ENCODE assay signal across 18 mouse cellular contexts in the genomic region with DNA sequence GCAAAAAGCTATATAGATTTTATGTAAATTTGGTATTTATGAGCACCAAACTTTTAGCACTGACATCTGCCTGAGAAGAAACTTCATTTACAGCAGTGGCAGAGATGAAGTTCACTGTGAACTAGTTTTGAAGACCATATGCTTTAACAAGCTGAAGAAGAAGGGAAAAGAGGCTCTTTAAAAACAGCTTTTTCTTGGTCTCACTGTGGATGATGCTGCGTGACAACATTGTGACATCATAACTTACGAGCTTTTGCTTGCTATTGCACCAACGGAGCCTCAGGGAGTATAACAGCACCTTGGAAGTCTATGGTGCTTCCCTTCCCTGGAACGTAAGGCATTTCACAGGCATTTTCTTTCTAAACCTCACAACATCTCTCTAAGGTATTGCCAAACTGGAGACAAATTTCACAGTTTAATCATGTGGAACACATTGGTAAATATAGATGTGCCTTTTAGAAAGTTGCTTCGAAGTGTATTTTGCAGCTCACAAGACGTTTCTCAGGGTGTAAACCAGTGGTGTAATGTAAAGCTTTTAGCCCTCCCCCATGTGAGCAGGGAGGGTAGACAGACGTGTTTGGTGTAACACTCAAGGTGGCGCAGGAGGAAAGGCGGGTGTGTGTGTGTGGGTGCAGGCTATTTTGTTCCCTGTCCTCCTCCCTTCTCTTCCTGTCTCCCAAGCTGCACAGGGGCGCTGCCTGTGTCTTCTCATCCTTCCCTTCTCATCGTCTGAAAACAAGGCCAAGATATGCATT. TPM values are rescaled to one million over a fixed set of nuclear protein-coding genes. Genes with fewer than 3 reads are reported as not detected.
DNase-seq lines count a peak whose midpoint lies in the region; ATAC-seq and TF ChIP-seq lines count a peak whose summit lies in the region.
"Had no signal": no experiment of that assay in that cellular context is flagged by ENCODE, and none has a peak within 500 bp of the region (broad histone marks: within the 10 kb centered on the region; RNA-seq: fewer than 3 reads in every experiment).

No protein-coding gene starts in this region.

- peak; percentile 35 for DNase-seq in midbrain, embryonic 11.5 days (ENCODE audit: low spot score, missing footprints)
- no peak for DNase-seq in midbrain, postnatal 0 days (ENCODE audit: low spot score)
- DNase-seq in frontal cortex, postnatal 36 days (ENCODE audit: low spot score in 2 of 2) = peak; percentile 66 to 81
- no peak for DNase-seq in adrenal gland, postnatal 14 days
- DNase-seq in testis, postnatal 10 days (ENCODE audit: low spot score) = no peak
- DNase-seq: cerebellum, adult 9-10 months; embryo, embryonic 11 days; gastrocnemius, postnatal 10 days; heart, adult 18-20 months; kidney, adult 8-10 months; thymus, adult 2 months had no signal

- H3K9me3 ChIP-seq in midbrain, embryonic 11.5 days (ENCODE audit: control insufficient read depth, low read length) = no peaks in the 10 kb centered on the region
- H3K9me3 ChIP-seq in midbrain, postnatal 0 days (ENCODE audit: low read length) = no peaks in the 10 kb centered on the region
- H3K9me3 ChIP-seq in liver, embryonic 12.5 days (replicated peaks) = no peaks in the 10 kb centered on the region
- H3K9me3 ChIP-seq: embryonic facial prominence, embryonic 15.5 days; hindbrain, embryonic 10.5 days; limb, embryonic 12.5 days; midbrain, embryonic 13.5 days had no signal

- no peak overlapping the region for H3K4me3 ChIP-seq in midbrain, embryonic 11.5 days (ENCODE audit: low read depth, low read length)
- H3K4me3 ChIP-seq in midbrain, postnatal 0 days (ENCODE audit: low read depth, low read length) = no peak overlapping the region
- H3K4me3 ChIP-seq in myocyte = no peak overlapping the region
- H3K4me3 ChIP-seq in liver, embryonic 12.5 days = no peak overlapping the region
- H3K4me3 ChIP-seq: embryonic facial prominence, embryonic 15.5 days; hindbrain, embryonic 10.5 days; limb, embryonic 12.5 days; midbrain, embryonic 13.5 days had no signal

- H3K27ac ChIP-seq in midbrain, embryonic 11.5 days (ENCODE audit: low read depth, low read length) = no peak overlapping the region
- no peak overlapping the region for H3K27ac ChIP-seq in midbrain, postnatal 0 days (ENCODE audit: low read depth, low read length)
- H3K27ac ChIP-seq in liver, embryonic 12.5 days = no peak overlapping the region
- H3K27ac ChIP-seq: embryonic facial prominence, embryonic 15.5 days; hindbrain, embryonic 10.5 days; limb, embryonic 12.5 days; liver, embryonic 14.5 days; midbrain, embryonic 13.5 days had no signal

- H3K27me3 ChIP-seq in midbrain, embryonic 11.5 days (ENCODE audit: control insufficient read depth, insufficient read depth, low read length) = no peaks in the 10 kb centered on the region
- H3K27me3 ChIP-seq in midbrain, postnatal 0 days (ENCODE audit: insufficient read depth, low read length) = no peaks in the 10 kb centered on the region
- H3K27me3 ChIP-seq in myocyte (ENCODE audit: control insufficient read depth, insufficient read depth, insufficient read length) = no peaks in the 10 kb centered on the region
- H3K27me3 ChIP-seq in liver, embryonic 12.5 days (replicated peaks) = no peaks in the 10 kb centered on the region
- H3K27me3 ChIP-seq: embryonic facial prominence, embryonic 15.5 days; limb, embryonic 12.5 days had no signal

- H3K36me3 ChIP-seq in midbrain, embryonic 11.5 days (ENCODE audit: control insufficient read depth, insufficient read depth, low read length) = no peaks in the 10 kb centered on the region
- no peaks in the 10 kb centered on the region for H3K36me3 ChIP-seq in midbrain, postnatal 0 days (ENCODE audit: insufficient read depth, low read length)
- H3K36me3 ChIP-seq in myocyte (ENCODE audit: control insufficient read depth, insufficient read depth) = no peaks in the 10 kb centered on the region
- H3K36me3 ChIP-seq in liver, embryonic 12.5 days = no peaks in the 10 kb centered on the region
- H3K36me3 ChIP-seq: embryonic facial prominence, embryonic 15.5 days; hindbrain, embryonic 10.5 days; limb, embryonic 12.5 days; midbrain, embryonic 13.5 days had no signal

- H3K79me2 ChIP-seq in myocyte (ENCODE audit: control insufficient read depth, insufficient read depth) = no peaks in the 10 kb centered on the region

- no peak overlapping the region for H3K9ac ChIP-seq in midbrain, embryonic 11.5 days (ENCODE audit: low read length)
- no peak overlapping the region for H3K9ac ChIP-seq in midbrain, postnatal 0 days (replicated peaks; ENCODE audit: low read length, poor library complexity, severe bottlenecking)
- H3K9ac ChIP-seq in liver, embryonic 12.5 days = no peak overlapping the region
- H3K9ac ChIP-seq: embryonic facial prominence, embryonic 15.5 days; limb, embryonic 12.5 days; liver, embryonic 14.5 days; midbrain, embryonic 13.5 days had no signal

- no peak overlapping the region for H3ac ChIP-seq in myocyte (ENCODE audit: control insufficient read depth, insufficient read length)

- no peak for TF ChIP-seq CTCF in midbrain, postnatal 0 days (IDR thresholded peaks at IDR 0.05)

- no peak overlapping the region for H3K4me2 ChIP-seq in midbrain, embryonic 11.5 days
- no peak overlapping the region for H3K4me2 ChIP-seq in midbrain, postnatal 0 days (ENCODE audit: low read depth, low read length, poor library complexity, severe bottlenecking)
- H3K4me2 ChIP-seq in myocyte (ENCODE audit: low read depth) = peak overlapping the region; percentile 5
- no peak overlapping the region for H3K4me2 ChIP-seq in liver, embryonic 12.5 days
- H3K4me2 ChIP-seq: embryonic facial prominence, embryonic 15.5 days; limb, embryonic 12.5 days; midbrain, embryonic 13.5 days had no signal

- WGBS in midbrain, embryonic 11.5 days = 79% methylated on average over 11 of the region's 11 CpGs
- 75% methylated on average over 11 of the region's 11 CpGs for WGBS in midbrain, postnatal 0 days
- WGBS in liver, embryonic 12.5 days (ENCODE audit: insufficient replicate concordance) = 52% methylated on average over 11 of the region's 11 CpGs

- ATAC-seq in midbrain, embryonic 11.5 days (ENCODE audit: low FRiP score) = no peak
- no peak for ATAC-seq in midbrain, postnatal 0 days (ENCODE audit: low FRiP score)
- no peak for ATAC-seq in liver, embryonic 12.5 days
- ATAC-seq: midbrain, embryonic 13.5 days had no signal

- H3K4me1 ChIP-seq in midbrain, embryonic 11.5 days (ENCODE audit: control insufficient read depth, insufficient read depth, low read length) = no peaks in the 10 kb centered on the region
- no peaks in the 10 kb centered on the region for H3K4me1 ChIP-seq in midbrain, postnatal 0 days (ENCODE audit: insufficient read depth, low read length)
- H3K4me1 ChIP-seq in liver, embryonic 12.5 days = no peaks in the 10 kb centered on the region
- H3K4me1 ChIP-seq: embryonic facial prominence, embryonic 15.5 days; hindbrain, embryonic 10.5 days; limb, embryonic 12.5 days had no signal

- TF ChIP-seq POLR2A in myocyte (IDR thresholded peaks at IDR 0.05; ENCODE audit: insufficient read length, low read depth) = no peak

TF ChIP-seq in myocyte, 11 proteins besides CTCF, POLR2A, EP300 and RAD21:
- no peak for TF ChIP-seq MAX (IDR thresholded peaks at IDR 0.05; ENCODE audit: low read depth)
- no peak for TF ChIP-seq USF1 (IDR thresholded peaks at IDR 0.05; ENCODE audit: low read depth)
- TF ChIP-seq E2F4 (IDR thresholded peaks at IDR 0.05; ENCODE audit: insufficient read depth) = no peak
- no peak for TF ChIP-seq REST (IDR thresholded peaks at IDR 0.05; ENCODE audit: insufficient read depth, insufficient read length)
- no peak for TF ChIP-seq SRF (IDR thresholded peaks at IDR 0.05; ENCODE audit: control insufficient read depth, insufficient read length, low read depth)
- TF ChIP-seq MYOD1 (IDR thresholded peaks at IDR 0.05; ENCODE audit: control insufficient read depth in 1 of 3, insufficient read length in 2 of 3, low read depth in 2 of 3) = no peak
- TF ChIP-seq TCF3 (IDR thresholded peaks at IDR 0.05; ENCODE audit: insufficient read length, low read depth) = no peak
- TF ChIP-seq POLR2AphosphoS2 (IDR thresholded peaks at IDR 0.05; ENCODE audit: insufficient read length, low read depth) = no peak

RNA-seq across cellular contexts. Expression of gene Cetn3, which starts 41.9 kb away (rescaled TPM):
- 279 and 302 TPM in 2 replicates for polyA plus RNA-seq in midbrain, embryonic 11.5 days (2014; fragmentation: Nextera tagmentation; extraction: Ambion mirVana)
- total RNA-seq in midbrain, postnatal 0 days (2014; rRNA removed) = 58.3 and 92.6 TPM in 2 replicates
- 322 and 326 TPM in 2 replicates for polyA plus RNA-seq in midbrain, postnatal 0 days (2015; fragmentation: Nextera tagmentation; extraction: Ambion mirVana)
- 37.2 TPM for polyA plus RNA-seq in myocyte (2012; fragmentation: generic; extraction: Trizol)
- polyA plus RNA-seq in liver, embryonic 12.5 days (2016; fragmentation: Nextera tagmentation; extraction: Ambion mirVana) = 156 and 159 TPM in 2 replicates
- total RNA-seq in adrenal gland, postnatal 14 days (2021) = 119 and 128 TPM in 2 replicates

Comparison
In these comparisons a context has a peak if more than half of its experiments do, and no peak if none do; other contexts are left out.
1. DNase-seq: peak in midbrain, embryonic 11.5 days (single experiment) and frontal cortex, postnatal 36 days (2 of 2); none in midbrain, postnatal 0 days (single experiment), adrenal gland, postnatal 14 days (single experiment) and testis, postnatal 10 days (single experiment).